Mouse (Mus musculus): ENCODE results near the gene Ttc21b.

The Ttc21b gene

DNA sequence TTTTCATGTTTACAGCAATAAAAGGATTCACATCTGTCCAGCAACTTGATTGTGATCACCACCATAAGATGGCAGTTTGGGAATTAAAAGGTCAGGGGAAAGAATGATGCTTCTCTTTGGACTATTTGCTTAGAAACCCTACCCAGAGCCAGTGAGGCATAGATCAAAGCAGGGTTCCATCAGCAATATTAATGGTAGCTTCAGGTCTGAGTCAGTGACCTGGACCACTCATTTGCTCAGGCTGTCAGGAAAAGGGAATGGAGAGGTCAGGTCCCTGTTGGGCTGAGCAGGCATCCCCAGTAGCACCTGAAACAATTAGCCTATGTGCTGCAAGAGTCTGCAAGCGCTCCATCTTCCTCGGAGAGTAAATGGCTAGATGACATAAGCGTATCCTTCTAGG is 84.8 kb downstream of the Ttc21b start:
- no peak for DNase-seq (ENCODE audit: low spot score in 2 of 2)

DNA sequence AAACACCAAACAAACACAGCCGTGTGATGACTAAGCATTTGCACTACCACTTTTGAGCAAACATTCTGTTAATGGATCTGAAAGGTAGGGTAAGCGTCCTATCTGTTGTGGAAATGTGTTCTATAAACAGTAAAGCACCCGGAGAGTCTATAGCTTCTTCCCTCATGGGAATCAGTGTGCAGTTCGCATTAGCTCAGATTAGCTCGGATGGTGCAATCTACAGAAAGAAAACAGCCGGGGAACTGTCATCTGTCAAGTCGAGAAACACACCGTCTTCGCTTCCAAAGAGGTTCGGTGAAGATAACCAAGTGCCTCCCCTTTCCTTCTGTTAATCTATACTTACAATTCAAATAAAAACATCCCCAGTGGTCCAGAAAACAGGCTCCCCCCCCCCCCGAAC is 85.7 kb downstream of the Ttc21b start:
- DNase-seq (ENCODE audit: low spot score in 2 of 2) = no peak

DNA sequence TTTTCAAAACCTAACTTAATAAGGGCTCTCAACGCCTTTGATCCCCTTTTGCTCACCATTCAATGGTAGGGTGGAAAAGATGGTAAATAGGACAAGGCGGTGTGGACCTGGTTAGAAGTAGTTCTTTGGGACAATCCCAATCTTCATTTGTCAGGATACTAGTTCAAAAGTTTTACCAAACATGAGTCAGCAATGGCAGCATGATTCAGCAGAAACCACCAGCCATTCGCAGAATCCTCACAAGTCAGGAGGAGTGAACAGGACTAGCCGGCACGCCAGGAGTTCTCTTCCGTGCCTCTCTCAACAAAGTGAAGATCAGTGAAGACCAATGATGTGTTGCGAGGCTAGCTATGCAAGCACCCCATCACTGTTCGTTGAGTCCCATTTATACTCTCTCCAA is 91.4 kb downstream of the Ttc21b start:
- no peak for DNase-seq (ENCODE audit: low spot score in 2 of 2)

DNA sequence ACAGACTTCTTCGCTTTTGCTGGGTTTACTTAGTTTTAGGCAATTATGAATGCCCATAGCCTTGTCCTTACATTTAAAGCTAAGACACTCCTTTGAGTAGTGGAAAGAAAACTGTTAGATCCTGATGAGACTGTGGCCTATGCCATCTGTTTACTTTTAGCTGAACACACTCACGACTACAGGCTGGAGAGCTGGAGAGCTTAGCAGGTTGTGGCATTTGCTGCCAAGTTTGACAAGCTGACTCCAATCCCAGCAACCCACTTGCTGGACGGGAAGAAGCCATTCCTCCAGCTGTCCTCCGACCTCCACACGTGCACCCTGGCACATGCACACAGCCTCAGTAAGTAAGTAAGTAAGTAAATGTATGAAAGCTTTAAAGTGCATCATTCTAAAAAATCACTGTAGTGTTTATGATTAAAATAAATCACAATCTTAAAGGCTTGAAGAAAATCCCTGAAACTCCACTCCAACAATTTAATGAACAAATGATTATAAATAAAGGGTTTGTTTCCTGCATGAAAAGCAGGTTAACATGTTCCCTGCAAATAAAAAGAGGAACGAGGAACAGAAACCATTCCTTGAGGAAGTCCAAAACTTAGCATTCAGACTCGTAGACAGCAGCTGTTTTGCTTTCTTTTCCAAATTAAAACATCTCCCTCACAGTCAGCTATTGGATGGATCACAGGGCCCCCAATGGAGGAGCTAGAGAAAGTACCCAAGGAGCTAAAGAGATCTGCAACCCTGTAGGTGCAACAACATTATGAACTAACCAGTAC is 98.1 kb downstream of the Ttc21b start:
- DNase-seq (ENCODE audit: low spot score in 2 of 2) = no peak

DNA sequence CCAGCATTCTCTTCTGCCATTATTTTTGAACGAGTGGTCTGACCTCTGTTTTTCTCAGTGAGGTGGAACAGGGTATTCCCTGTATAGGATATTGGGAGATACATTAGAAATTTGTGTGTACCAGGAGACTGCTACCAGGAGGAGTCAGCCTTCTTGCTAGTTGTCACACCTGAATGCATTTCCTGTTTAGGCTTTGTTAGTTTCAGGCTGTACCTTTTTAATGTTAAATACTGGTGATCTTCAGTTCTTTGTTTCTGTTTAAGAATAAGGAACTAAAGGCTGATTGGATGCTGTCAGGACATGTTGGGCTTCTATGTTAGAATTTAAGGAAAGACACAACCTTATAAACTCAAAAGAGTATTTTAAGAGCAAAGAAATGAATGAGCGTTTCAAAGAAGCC is 105.0 kb downstream of the Ttc21b start:
- DNase-seq (ENCODE audit: low spot score in 2 of 2) = no peak

DNA sequence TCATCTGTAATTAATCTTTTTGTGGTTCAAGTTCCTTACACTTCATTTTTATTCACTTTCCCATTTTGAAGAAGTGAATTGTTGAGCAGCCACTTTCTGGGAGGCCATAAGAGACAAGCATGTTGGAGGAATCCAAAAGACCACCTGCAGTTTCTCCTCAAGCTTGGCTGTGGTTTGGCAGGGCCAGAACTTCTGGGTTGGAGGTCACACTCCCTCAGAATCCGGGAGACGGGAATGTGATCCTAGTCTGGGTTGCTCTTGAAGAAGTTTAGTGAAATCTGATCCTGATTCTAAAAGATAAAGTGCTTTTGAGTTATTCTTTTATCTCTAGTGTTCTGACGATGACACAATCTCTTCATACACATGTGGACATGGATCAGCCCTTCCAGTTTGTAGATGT is 105.9 kb downstream of the Ttc21b start:
- no peak for DNase-seq (ENCODE audit: low spot score in 2 of 2)

DNA sequence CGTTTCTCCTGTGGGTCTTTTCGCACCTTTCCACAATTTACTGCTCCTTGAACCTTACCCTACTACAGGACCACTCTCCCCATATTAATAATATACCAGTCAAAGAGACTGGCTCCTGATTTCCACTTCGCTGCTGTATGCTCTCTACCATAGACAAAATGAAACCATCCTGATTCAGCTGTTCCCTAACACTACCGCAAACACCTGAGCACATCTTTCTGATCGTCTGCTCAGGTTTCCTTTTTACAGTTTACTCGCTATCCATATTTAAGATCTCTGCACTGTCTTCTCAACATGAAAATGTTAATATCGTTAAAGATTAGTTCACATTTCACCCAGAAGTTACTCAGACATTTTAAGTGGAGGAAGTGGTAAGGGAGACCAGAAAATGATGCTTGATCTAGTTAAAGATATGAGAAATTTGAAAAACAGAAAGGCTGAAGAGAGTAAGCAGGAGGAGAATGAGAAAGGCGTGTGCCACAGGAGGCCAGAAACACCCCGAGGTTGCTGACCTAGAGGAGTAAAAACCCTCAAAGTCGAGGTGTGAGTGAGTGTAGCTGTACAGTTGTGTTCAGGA is 107.7 kb downstream of the Ttc21b start:
- no peak for DNase-seq (ENCODE audit: low spot score in 2 of 2)

DNA sequence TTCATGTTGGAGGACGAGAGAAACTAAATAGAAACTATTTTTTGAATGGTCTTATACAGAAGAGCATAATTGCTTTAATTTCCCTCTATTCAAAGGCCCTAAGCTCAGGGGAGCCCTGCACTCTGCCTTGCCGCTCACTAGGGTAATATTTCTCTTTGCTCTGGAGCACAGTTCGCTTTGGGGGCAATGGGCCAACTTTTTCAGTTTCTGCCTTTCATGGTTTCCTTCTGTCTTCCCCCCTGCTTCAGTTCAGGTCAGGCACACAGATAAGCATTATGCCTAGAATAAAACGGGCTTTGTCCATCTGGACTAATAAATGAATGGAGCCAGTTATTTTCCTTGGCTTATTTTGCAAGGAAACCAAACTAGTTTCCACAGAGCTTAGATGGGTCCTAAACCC is 109.9 kb downstream of the Ttc21b start:
- peak; percentile 55 to 62 for DNase-seq (ENCODE audit: low spot score in 2 of 2)

DNA sequence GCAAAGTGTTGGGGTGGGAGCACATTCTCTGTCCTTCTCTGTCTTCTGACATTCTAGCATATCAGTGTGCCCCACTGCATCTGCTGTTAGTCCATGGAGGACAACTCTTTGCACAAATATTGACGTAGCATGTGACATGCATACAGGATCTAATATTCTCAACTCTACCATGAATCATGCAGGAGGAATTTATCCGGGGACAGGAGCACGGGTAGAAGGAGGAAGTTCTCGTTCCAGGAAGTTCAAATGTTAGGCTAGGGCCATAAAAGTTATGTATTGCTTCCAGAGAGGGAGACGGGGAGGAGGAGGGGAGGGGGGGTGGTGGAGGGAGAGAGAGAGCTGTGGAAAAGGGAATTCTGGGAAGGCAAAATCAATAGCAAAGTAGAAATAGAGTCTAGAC is 111.6 kb downstream of the Ttc21b start:
- no peak for DNase-seq (ENCODE audit: low spot score in 2 of 2)

DNA sequence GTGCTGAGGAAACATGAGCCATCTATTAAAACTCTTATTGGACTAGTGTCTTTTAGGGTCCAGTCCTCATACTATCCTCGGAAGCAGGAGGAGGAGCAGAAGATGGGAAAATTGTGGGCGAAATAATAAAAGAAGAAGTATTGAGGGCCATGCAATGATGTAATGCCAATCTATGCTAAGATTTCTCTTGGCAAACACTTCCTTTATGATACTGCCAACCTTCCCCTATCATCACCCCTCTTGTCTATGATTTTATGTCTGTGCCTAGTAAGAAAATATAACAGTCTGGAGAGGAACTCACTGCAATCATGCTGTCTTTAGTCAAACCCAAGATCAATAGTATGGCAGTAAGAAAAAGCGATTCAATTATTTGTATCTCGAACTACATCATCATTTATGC is 113.1 kb downstream of the Ttc21b start:
- no peak for DNase-seq (ENCODE audit: low spot score in 2 of 2)

DNA sequence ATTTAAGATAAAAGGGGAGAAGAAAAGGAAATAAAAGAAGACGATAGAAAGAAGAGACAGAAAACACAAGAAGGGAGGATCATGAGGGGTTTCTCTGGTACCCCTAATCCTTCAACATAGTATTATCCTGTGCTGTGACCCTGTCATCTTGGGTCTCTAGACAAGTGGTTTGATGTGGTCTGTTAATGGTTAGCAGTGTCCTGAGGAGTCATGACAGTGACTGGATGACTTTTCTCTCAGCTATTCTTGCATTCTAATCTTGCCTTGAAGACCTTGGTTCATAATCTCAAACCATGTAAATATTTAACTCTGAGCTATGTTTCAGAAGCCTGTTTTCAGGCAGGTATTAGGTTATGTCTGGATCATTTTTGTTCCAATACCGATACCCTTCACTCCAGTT is 113.7 kb downstream of the Ttc21b start:
- no peak for DNase-seq (ENCODE audit: low spot score in 2 of 2)

DNA sequence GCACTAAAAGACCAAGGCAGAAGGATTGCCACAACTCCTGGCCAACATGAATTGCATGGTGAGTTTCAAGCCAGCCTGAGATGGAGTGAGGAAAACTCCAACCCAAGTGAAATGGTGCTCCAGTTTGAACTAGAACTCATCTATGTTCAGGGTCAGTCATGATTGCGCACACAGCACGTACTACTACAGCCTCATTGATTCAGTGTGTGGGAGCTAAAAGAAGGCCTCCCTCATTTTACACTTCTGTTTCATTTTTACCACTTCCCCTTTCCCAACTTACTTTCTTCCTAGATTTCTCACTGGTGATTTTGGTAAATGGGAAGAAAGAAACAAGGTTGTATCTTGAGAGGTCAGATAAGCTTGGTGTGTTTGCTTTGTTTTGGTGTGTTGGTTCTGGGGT is 114.1 kb downstream of the Ttc21b start:
- no peak for DNase-seq (ENCODE audit: low spot score in 2 of 2)

DNA sequence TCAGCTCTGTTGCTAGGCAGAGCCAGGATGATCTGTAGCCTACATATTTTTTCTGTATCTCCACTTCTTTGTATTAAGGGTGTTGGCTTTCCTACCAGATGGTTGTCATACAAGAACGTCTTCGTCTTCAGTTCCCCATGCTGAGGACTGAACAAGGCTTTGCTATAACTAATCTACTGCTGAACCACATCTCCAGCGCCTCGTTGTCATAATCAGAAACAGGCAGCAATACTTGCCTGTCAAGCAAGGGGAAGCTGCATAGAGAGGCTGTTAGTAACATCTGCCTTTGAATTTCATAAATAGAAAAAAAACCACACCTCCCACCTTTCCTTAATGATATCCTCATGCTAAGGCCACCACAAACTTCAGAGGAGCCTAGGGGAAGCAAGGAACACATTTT is 116.2 kb downstream of the Ttc21b start:
- peak in 1 of 2 experiments; percentile 31 for DNase-seq (ENCODE audit: low spot score in 2 of 2)

All from right cerebral cortex, postnatal 10 days (tissue).